Mouse (Mus musculus): ENCODE measurements at regions not wholly inside any gene's neighbourhood (a gene's known extent, or its start where the extent isn't known, plus 50 kb on each side); places are given as distances from the start of the nearest gene placed in this dataset.

DNA sequence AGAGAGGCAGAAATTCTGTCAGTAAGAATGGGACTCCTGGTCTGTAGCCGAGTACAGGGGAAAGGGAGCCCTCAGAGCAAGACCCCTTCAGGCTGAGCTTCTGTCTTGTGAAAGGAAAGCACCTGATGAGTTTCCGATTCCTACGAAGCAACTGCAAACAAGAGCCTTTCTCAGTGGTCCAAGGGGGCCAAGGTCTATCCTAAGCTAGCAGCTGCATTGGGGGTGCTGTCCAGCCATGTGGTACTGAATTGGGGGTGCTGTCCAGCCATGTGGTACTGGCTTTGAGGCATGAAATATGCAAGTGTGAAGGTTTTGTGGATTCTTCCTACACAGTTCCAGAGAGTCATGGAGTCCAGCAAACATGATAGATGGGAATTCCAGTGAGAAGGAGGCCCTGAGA lies 202.7 kb upstream of the Glra1 start:
- TF ChIP-seq POLR2A (IDR thresholded peaks at IDR 0.05; ENCODE audit: low read depth, low read length) (no peak), CTCF (conservative IDR thresholded peaks at IDR 0.05; ENCODE audit: insufficient read depth, insufficient read length, low read depth, low read length) (no peak)
